Mouse (Mus musculus): ENCODE results near the gene Cabcoco1.

DNA sequence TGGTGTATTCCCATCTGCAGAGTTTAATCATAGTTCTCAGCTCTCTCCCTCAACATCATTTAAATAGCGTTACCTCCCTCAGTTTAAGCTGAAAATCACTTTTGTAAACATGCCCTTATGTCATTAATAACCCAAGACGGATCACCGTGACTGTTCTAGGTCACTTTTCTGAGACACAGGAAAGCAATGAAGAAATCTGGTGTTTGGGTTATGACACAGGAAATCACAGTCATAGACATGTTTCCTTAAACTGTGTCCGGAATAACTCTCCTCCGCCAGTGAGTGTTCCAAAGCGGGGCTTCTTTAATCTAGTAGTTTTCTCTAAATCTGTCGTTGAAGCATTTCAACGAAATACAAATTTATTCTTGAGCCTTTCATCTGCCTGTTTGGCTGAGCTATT, 68.9 kb downstream of the Cabcoco1 start:
- TF ChIP-seq CTCF (IDR thresholded peaks at IDR 0.05; ENCODE audit: control insufficient read depth, insufficient read depth, insufficient replicate concordance, low read depth, low read length) (no peak), POLR2A (IDR thresholded peaks at IDR 0.05; ENCODE audit: control insufficient read depth, low read depth, low read length) (no peak)
